Mouse (Mus musculus): ENCODE data around the gene Npy.

DNA sequence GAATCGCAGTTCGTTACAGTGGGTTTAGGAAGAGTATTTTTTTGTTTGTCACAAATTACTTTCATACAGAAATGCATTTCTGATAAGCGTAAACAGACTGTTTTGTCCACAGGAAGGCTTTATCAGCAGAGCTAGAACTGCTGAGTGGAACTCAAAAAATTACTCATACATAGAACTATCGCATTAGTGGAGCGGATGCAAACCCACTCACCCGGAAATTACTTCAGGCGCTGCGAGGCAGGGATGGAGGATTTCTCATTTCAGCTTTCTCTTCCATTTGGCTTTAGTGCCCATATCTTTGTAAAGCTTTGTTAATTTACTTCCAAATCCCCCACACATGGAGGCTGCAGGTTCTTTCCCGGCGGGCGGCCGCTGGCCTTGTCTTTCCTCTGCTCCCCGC is 14.4 kb upstream of the Npy start:
- TF ChIP-seq MAX (IDR thresholded peaks at IDR 0.05) (no peak), CTCF (IDR thresholded peaks at IDR 0.05; ENCODE audit: control insufficient read depth, insufficient read depth, insufficient read length) (no peak), FOSL1 (IDR thresholded peaks at IDR 0.05; ENCODE audit: insufficient read depth, low read length, poor library complexity, severe bottlenecking) (no peak), MYOD1 (IDR thresholded peaks at IDR 0.05; ENCODE audit: control insufficient read depth, insufficient read length, low read depth) (no peak), USF1 (IDR thresholded peaks at IDR 0.05; ENCODE audit: low read depth) (no peak), CEBPB (IDR thresholded peaks at IDR 0.05; ENCODE audit: low read depth) (no peak)
